Mouse (Mus musculus): ENCODE data around the gene Atp2c1. TPM values are rescaled to one million over a fixed set of nuclear protein-coding genes. Genes with fewer than 3 reads are reported as not detected.

The Atp2c1 gene
- polyA plus RNA-seq, 1 experiment from 2014 or later, result 65.8 TPM

DNA sequence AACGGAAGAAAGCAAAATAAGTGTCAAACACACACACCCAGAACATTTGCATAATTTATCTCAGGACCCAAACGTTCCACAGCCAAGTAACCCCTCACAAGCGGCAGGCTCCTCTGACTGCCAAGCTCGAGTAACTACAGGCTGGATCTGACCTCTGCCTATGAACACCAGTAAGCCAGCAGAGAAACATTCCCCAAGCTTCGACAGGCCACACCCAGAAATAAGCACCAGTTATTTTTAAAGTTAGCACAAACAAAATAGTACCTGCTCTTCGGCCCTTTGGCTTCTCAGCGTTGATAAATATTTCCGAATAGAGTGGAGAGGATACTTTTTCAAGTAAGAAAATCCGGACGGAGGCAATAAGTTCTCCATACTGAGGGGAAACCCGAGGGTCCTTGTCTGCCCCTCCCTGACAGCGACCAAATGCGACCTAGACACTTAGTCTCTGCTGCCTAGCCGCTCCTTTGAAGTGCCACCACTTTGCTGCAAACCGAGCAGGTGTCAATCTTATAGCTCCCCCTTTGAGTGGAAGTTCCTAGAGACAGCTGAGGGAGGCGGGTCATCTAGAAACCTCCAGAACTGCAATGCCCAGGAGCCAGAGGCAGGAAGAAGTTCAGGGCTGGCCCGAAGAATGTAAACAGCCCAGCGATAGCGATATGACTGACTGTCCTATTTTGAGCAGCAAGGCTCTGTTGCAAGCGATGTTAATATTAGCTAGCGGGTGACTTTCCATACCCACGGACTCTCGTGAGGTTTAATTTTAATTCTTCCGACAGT is 6.2 kb downstream of the Atp2c1 start:
- H3K9me3 ChIP-seq, result no peaks in the 10 kb centered on the region
- no peaks in the 10 kb centered on the region for H3K27me3 ChIP-seq (ENCODE audit: insufficient read depth, poor library complexity, severe bottlenecking)
- WGBS, result 20% methylated on average over 24 of the region's 24 CpGs
- peak; percentile 80 for DNase-seq (ENCODE audit: low spot score)
- peak overlapping the region; percentile 77 for H3K27ac ChIP-seq
- H3K4me1 ChIP-seq, result peaks cover 32% of the 10 kb centered on the region
- peak overlapping the region; percentile 54 for H3K4me3 ChIP-seq
- H3K36me3 ChIP-seq, result no peaks in the 10 kb centered on the region

DNA sequence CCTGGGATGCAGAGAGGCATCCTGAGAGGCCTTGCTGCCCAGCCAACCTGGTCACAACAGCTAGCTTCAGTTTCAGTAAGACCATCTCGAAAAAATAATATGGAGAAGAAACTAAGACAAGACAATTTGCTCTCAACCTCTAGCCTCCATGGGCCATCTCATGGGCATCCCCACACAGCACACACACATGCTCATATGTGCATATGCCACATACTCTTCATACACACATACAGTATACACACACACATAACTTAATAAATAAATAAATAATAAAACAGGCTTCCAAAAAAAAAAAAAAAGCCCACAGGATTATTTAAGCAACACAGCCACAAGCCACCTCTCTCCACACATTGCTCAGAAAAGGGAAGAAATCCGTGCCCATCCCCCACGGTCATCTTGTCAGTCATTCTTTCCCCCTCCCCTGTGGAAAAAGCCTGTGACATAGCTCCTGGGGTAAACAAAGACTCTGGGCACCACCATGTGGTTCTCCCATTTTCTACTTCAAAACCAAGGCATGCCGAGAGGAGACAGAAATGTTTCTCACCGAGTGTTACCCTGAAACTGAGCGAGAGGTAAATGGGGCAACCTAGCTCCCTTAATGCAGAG is 7.7 kb downstream of the Atp2c1 start:
- H3K4me1 ChIP-seq, result peaks cover 20% of the 10 kb centered on the region
- H3K27ac ChIP-seq, result no peak overlapping the region
- 47% methylated on average over 6 of the region's 6 CpGs for WGBS
- H3K27me3 ChIP-seq (ENCODE audit: insufficient read depth, poor library complexity, severe bottlenecking), result no peaks in the 10 kb centered on the region
- no peaks in the 10 kb centered on the region for H3K9me3 ChIP-seq
- no peaks in the 10 kb centered on the region for H3K36me3 ChIP-seq
- DNase-seq (ENCODE audit: low spot score), result peak; percentile 38
- H3K4me3 ChIP-seq, result peak overlapping the region; percentile 54

DNA sequence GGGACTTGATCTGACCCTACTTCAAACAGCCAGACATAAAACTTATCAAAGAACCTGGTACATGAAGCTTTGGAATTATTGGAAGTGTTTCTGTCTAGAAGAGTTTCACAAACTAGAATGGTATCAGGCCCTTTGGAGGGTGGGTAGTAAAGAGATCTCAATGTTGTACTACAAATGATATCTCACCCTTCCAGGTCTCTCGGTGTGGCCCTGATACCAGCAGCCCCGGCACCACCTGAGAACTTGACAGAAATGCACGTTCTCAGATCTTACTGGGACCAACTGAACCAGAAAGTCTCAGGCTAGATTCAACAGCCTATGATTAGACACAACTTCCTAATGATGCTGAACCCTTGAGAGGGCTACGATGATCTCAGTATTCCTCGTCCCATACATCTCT is 23.4 kb downstream of the Atp2c1 start:
- no peak overlapping the region for H3K4me3 ChIP-seq
- H3K9me3 ChIP-seq, result no peaks in the 10 kb centered on the region
- DNase-seq (ENCODE audit: low spot score), result no peak
- H3K4me1 ChIP-seq, result no peaks in the 10 kb centered on the region
- H3K36me3 ChIP-seq, result no peaks in the 10 kb centered on the region
- H3K27ac ChIP-seq, result no peak overlapping the region
- 90% methylated on average over 5 of the region's 5 CpGs for WGBS
- no peaks in the 10 kb centered on the region for H3K27me3 ChIP-seq (ENCODE audit: insufficient read depth, poor library complexity, severe bottlenecking)

DNA sequence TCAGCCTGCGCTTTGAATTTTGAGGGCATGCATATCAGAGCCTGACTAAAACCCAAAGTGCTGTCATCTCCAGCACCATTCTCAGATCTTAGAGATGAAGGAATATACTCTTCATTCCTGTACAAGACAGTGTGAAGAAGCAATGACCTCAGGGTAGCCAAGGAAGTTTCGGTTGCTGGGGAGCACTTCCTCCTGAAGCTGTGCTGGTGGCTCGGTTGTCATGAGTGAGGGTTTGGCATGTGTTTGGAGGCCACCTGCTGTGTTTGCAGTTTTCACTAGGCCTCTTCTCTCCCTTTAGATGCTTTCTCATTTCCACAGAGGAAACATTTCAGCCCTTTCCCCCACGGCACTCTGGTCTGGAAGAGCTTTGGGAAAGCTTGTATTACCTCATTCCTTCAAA is 24.7 kb downstream of the Atp2c1 start:
- Histone ChIP-seq H3K27ac (no peak overlapping the region), H3K4me3 (no peak overlapping the region), H3K4me1 (no peaks in the 10 kb centered on the region), H3K9me3 (no peaks in the 10 kb centered on the region), H3K36me3 (no peaks in the 10 kb centered on the region), H3K27me3 (ENCODE audit: insufficient read depth, poor library complexity, severe bottlenecking) (no peaks in the 10 kb centered on the region)
- 60% methylated on average over 4 of the region's 4 CpGs for WGBS
- peak; percentile 5 for DNase-seq (ENCODE audit: low spot score)

DNA sequence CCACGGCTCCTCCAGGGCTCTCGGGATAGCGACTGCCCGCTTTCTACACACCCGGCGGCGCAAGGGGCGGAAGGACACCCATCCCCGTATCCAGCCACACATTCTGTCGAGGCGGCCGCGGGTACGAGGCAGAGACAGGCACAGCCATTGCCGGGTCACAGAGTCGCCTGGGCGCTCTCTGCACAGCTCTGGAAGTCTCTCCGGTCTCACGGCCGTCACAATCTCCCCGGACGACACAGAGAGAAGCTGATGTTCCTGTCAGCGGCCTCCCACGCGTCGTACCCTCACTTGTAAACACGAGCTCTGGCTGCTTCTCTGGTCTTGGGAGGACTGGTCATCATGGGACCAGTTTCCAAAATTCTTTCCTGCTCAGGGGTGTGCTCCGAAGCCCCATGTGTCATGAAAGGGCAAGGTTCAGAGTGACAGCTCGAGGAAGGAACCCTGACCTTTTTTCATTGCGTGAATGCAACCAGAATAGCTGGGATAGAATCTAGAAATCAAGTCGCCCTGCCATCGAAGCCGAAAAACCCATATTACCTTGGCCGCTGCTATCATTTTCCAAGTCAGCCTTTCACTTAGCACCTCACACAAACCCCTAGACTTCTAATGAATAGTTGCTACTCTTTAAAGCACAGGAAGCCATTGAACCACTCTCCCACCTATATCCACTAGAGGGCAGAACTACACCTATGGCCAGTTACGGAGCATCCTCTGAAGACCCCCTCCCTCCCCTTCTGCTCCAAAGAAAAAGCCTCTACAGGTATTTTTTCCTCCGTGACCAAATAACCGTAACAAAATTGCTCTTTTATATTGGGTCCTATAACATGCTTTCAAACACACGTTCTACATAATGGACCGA is 31.6 kb downstream of the Atp2c1 start:
- 2% methylated on average over 39 of the region's 39 CpGs for WGBS
- Histone ChIP-seq H3K9me3 (no peaks in the 10 kb centered on the region), H3K4me3 (peak overlapping the region; percentile 94), H3K27ac (peak overlapping the region; percentile 98), H3K36me3 (no peaks in the 10 kb centered on the region), H3K4me1 (peaks cover 13% of the 10 kb centered on the region; the same call in 1 of the 2 replicates), H3K27me3 (ENCODE audit: insufficient read depth, poor library complexity, severe bottlenecking) (no peaks in the 10 kb centered on the region)
- DNase-seq (ENCODE audit: low spot score), result peak; percentile 79

DNA sequence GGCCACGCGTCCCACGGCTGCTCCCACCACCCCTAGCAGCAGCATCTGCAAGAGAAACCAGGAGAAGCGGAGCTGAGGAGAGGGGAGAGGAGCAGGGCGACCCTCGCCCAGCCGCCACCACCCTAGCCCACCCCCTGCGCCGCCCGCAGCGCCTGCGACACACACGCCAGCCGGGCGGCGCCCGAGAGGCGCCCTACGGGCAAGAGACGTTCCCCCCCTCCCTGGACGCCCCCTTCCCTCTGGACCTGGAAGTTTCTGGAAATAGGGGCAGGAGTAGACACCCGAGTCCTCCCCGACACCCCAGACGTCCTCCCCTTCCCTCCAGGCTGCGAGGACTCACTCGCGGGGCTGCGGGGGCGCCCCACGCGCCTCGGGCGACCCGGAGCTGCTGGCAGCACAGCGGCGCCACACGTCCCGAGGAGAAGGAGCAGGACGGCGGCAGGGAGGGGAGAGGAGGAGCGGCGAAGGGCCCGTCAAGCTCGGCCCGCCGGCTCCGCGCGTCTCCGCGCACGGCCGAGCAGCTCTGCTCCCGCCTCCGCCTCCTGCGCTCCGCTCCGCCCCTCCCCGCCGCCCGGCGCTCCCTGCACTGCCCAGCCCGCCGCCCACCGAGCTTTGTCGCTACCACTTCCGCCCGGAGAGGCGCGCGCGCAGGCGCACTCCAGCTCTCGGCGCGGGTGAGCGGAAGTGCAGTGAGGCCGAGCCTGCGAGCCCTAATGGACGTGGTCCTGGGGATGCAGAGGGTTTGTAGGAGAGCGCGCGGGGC is 32.4 kb downstream of the Atp2c1 start:
- Histone ChIP-seq H3K27ac (peak overlapping the region; percentile 98), H3K9me3 (no peaks in the 10 kb centered on the region), H3K4me3 (peak overlapping the region; percentile 94), H3K27me3 (ENCODE audit: insufficient read depth, poor library complexity, severe bottlenecking) (no peaks in the 10 kb centered on the region), H3K36me3 (no peaks in the 10 kb centered on the region), H3K4me1 (peaks cover 13% of the 10 kb centered on the region; the same call in 1 of the 2 replicates)
- WGBS, result under 1% methylated on average over 78 of the region's 83 CpGs
- DNase-seq (ENCODE audit: low spot score), result peak; percentile 97

DNA sequence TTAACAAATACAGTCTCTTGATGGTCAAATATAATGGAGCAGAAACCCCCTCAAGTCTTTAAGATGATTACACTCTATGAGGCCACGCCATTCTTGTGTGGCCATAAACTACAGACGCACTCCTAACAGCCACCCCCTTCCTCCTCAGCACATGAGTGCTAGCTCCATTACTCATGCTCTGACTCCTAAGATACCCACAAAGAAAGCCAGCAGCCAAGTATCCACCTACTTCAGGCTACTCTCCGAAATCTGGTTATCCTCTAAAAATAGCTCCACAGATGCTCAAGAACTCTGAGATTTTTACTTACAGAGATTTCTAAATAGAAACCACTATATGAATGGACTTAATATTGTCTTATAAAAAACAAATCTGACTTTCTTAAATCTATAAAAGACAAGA is 34.4 kb downstream of the Atp2c1 start:
- DNase-seq (ENCODE audit: low spot score), result no peak
- Histone ChIP-seq H3K27ac (no peak overlapping the region), H3K27me3 (ENCODE audit: insufficient read depth, poor library complexity, severe bottlenecking) (no peaks in the 10 kb centered on the region), H3K36me3 (0 out of 2 replicates have a peak, but pooled peaks cover 5% of the 10 kb centered on the region), H3K4me1 (peaks cover 24% of the 10 kb centered on the region), H3K4me3 (no peak overlapping the region), H3K9me3 (no peaks in the 10 kb centered on the region)
- WGBS, result 47% methylated on average over 3 of the region's 3 CpGs

DNA sequence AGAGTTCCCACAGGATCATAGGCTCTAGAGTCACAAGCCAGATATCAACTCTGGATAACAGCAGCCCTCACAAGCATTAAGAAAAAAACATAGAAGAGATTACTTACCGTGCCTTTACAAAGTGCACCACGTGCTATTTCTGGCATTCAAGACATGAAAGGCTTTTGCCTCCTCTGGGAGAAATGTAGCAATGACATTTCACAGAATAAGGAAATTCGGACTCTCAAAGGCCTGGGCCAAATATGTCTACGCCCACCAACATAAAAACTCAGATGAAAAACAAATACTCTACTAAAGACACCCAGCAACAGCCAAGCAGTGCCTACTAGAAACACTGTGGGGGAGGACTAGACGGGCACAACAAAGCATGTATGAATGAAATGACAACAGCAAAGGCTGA is 38.8 kb downstream of the Atp2c1 start:
- Histone ChIP-seq H3K4me3 (no peak overlapping the region), H3K4me1 (peaks cover 30% of the 10 kb centered on the region)
- 54% methylated on average over 5 of the region's 5 CpGs for WGBS

DNA sequence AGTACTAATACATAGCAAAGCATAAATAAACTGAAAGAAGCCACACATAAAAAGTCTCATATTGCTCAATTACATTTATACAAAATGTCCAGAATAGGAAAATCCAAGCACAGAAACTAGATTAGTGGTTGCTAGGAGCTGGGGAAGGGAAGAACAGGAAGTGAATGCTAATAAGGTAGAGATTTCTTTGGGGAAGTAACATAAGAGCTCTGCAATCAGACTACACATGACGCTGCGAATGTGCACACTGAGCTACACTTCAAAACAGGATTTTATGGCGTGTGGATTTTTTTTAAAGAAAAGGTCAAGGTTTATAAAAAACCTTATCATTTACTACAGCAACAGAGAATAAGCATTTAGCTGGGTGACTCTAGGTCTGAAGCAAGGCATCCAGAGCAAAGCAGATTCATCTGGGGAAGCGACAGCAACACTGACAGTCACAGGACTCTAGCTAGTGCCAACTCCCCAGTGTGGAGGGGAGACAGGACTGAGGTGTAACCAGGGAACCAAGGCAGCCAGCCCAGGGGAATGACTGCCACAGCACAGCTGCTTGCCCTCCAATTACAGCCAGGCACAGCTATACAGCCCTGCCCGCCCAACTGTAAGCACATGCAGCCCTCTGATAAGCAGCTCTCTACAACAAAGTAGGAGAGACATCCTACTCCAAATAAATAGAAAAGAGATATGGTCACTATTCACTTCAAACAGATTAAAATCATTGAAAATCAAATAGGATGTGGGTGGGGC is 42.6 kb downstream of the Atp2c1 start:
- 82% methylated on average over 5 of the region's 5 CpGs for WGBS
- no peak overlapping the region for H3K27ac ChIP-seq

More for the DNA sequence above, 38.8 kb downstream of the Atp2c1 start:
- Histone ChIP-seq H3K36me3 (0 out of 2 replicates have a peak, but pooled peaks cover 5% of the 10 kb centered on the region), H3K9me3 (no peaks in the 10 kb centered on the region), H3K27ac (no peak overlapping the region), H3K27me3 (ENCODE audit: insufficient read depth, poor library complexity, severe bottlenecking) (no peaks in the 10 kb centered on the region)
- no peak for DNase-seq (ENCODE audit: low spot score)

DNA sequence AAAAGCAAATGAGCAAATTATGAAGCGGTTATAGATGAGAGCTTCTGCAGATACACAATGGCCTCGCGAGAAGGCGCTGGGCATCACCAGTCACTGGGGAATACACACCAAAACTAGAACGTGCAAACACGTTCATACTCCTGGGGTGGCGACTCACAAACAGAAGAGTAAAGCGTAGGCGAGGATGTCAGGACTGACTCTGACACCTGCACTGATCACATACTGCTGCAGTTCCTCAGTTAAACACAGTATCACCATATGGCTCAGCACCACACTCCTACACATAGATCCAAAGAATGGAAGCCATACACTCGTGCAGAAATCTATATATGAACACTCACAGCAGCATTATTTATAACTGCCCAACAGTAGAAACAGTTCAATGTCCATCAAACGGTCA is 43.2 kb downstream of the Atp2c1 start:
- no peaks in the 10 kb centered on the region for H3K9me3 ChIP-seq
- no peak overlapping the region for H3K4me3 ChIP-seq
- H3K36me3 ChIP-seq, result 0 out of 2 replicates have a peak, but pooled peaks cover 5% of the 10 kb centered on the region
- peaks cover 35% of the 10 kb centered on the region for H3K4me1 ChIP-seq
- no peak for DNase-seq (ENCODE audit: low spot score)
- 93% methylated on average over 11 of the region's 11 CpGs for WGBS
- no peak overlapping the region for H3K27ac ChIP-seq
- H3K27me3 ChIP-seq (ENCODE audit: insufficient read depth, poor library complexity, severe bottlenecking), result no peaks in the 10 kb centered on the region

More for the DNA sequence above, 42.6 kb downstream of the Atp2c1 start:
- Histone ChIP-seq H3K36me3 (0 out of 2 replicates have a peak, but pooled peaks cover 5% of the 10 kb centered on the region), H3K4me3 (no peak overlapping the region), H3K4me1 (peaks cover 37% of the 10 kb centered on the region), H3K27me3 (ENCODE audit: insufficient read depth, poor library complexity, severe bottlenecking) (no peaks in the 10 kb centered on the region), H3K9me3 (no peaks in the 10 kb centered on the region)
- DNase-seq (ENCODE audit: low spot score), result no peak

DNA sequence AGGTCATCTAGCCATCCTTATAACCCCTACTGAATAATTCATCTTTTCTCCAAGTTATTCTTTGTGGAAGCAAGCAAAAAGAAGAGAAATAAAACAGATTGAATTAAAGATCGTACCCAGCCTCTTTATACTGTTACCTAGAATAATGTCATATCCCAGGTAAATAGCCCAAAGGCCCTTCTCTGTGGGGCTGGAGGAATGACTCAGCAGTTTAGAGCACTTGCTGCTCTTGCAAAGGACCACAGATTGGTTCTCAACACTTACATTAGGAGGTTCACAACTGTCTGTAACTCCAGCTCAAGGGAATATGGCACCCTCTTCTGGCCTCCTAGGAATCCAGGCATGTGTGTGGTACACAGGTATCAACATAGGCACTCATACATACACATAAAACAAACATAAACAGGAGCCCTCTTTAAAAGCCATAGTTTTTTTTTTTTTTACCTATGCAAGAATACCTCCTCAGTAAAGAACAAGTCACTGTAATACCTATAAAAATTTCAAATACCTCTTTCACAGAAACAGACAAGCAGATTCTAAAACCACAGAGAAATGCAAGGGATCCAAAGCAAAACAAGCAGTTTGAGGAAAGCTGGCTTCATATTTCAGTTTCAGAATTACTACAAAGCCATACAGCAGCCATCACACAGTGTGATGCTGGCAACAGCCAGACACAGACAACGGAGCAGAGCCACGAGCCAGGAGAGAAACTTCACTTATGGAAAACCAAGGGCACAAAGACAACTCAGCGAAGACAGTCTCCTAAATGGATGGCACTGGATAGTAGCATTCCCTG is 44.2 kb downstream of the Atp2c1 start:
- H3K4me3 ChIP-seq, result no peak overlapping the region
- no peaks in the 10 kb centered on the region for H3K27me3 ChIP-seq (ENCODE audit: insufficient read depth, poor library complexity, severe bottlenecking)
- DNase-seq (ENCODE audit: low spot score), result no peak
- WGBS, result 90% methylated on average over 4 of the region's 4 CpGs
- no peak overlapping the region for H3K27ac ChIP-seq
- no peaks in the 10 kb centered on the region for H3K9me3 ChIP-seq
- H3K4me1 ChIP-seq, result peaks cover 27% of the 10 kb centered on the region
- no peaks in the 10 kb centered on the region for H3K36me3 ChIP-seq

All from heart, embryonic 10.5 days (tissue).